Mouse (Mus musculus): ENCODE results near the gene Stub1.

- TF ChIP-seq MAX (IDR thresholded peaks at IDR 0.05; ENCODE audit: low read depth) (no peak), TCF12 (IDR thresholded peaks at IDR 0.05; ENCODE audit: insufficient read depth, poor library complexity, severe bottlenecking) (no peak), USF1 (IDR thresholded peaks at IDR 0.05; ENCODE audit: low read depth) (no peak)
These were observed 47.9 kb downstream of the Stub1 start, which contains the start of gene Haghl for GRCm38 (mm10) chr17:25785281-25785745.
